Mouse (Mus musculus): ENCODE measurements at regions not wholly inside any gene's neighbourhood (a gene's known extent, or its start where the extent isn't known, plus 50 kb on each side); places are given as distances from the start of the nearest gene placed in this dataset.

DNA sequence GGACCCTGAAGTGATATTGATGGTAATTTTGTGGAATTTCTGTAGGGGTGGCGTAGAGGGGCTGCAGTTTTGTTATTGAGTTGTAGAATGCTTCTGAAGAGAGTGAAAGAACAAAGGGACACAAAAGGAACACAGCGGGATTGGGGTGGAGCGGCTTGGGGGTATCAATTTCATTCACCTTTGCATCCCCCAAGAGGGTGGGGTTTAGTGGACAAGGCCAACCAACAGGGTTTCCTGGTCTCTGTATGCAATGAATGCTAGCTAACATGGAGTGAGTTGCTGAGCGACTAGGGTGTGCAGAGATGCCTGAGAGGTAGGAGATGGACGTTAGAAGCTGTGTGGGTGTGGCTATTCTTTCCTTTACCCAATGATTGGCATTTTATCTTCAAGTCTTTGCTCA, 213.8 kb upstream of the Nr5a2 start:
- Histone ChIP-seq H3K36me3 (ENCODE audit: control insufficient read depth in 1 of 2, insufficient read depth in 2 of 2, low read length in 2 of 2) (no peaks in the 10 kb centered on the region), H3K27me3 (ENCODE audit: control insufficient read depth in 1 of 2, insufficient read depth in 2 of 2, low read length in 2 of 2) (no peaks in the 10 kb centered on the region), H3K9ac (ENCODE audit: control insufficient read depth, low read depth, low read length, poor library complexity, severe bottlenecking) (no peak overlapping the region), H3K9me3 (replicated peaks; ENCODE audit: insufficient read depth, low read length) (no peaks in the 10 kb centered on the region), H3K4me3 (ENCODE audit: control insufficient read depth in 1 of 2, insufficient read depth in 1 of 2, low read depth in 2 of 2, low read length in 2 of 2) (no peak overlapping the region), H3K79me2 (ENCODE audit: control insufficient read depth, insufficient read depth, low read length, poor library complexity) (no peaks in the 10 kb centered on the region), H3K27ac (ENCODE audit: control insufficient read depth, low read depth, low read length) (no peak overlapping the region), H3K4me1 (ENCODE audit: control insufficient read depth in 1 of 2, insufficient read depth in 2 of 2, low read length in 2 of 2) (no peaks in the 10 kb centered on the region)
- TF ChIP-seq E2F4 (IDR thresholded peaks at IDR 0.05; ENCODE audit: borderline replicate concordance, low read depth, low read length) = no peak
- no peak for TF ChIP-seq RAD21 (IDR thresholded peaks at IDR 0.05; ENCODE audit: low read depth, low read length)
- TF ChIP-seq GATA1 (IDR thresholded peaks at IDR 0.05; ENCODE audit: low read depth, low read length) = no peak
- no peak for TF ChIP-seq POLR2AphosphoS5 (IDR thresholded peaks at IDR 0.05; ENCODE audit: borderline replicate concordance, low read depth, low read length)
- no peak for TF ChIP-seq NRF1 (IDR thresholded peaks at IDR 0.05; ENCODE audit: insufficient read depth, low read depth, low read length, poor library complexity, severe bottlenecking)
- no peak for TF ChIP-seq MAFK (IDR thresholded peaks at IDR 0.05; ENCODE audit: borderline replicate concordance, low read depth, low read length)
- no peak for TF ChIP-seq ZC3H11A (IDR thresholded peaks at IDR 0.05; ENCODE audit: low read depth, low read length)
- no peak for TF ChIP-seq USF1 (IDR thresholded peaks at IDR 0.05; ENCODE audit: low read depth, low read length)
- no peak for TF ChIP-seq RCOR1 (IDR thresholded peaks at IDR 0.05; ENCODE audit: low read depth, low read length)
- TF ChIP-seq ZMIZ1 (IDR thresholded peaks at IDR 0.05; ENCODE audit: low read depth, low read length) = no peak
- TF ChIP-seq USF2 (IDR thresholded peaks at IDR 0.05; ENCODE audit: borderline replicate concordance in 1 of 2, insufficient read depth in 1 of 2, low read depth in 1 of 2, low read length in 2 of 2) = no peak
- TF ChIP-seq CHD2 (IDR thresholded peaks at IDR 0.05; ENCODE audit: low read length) = no peak
- TF ChIP-seq KAT2A (conservative IDR thresholded peaks at IDR 0.05; ENCODE audit: low read depth, low read length) = no peak
- DNase-seq (ENCODE audit: low read depth, low spot score) = no peak

DNA sequence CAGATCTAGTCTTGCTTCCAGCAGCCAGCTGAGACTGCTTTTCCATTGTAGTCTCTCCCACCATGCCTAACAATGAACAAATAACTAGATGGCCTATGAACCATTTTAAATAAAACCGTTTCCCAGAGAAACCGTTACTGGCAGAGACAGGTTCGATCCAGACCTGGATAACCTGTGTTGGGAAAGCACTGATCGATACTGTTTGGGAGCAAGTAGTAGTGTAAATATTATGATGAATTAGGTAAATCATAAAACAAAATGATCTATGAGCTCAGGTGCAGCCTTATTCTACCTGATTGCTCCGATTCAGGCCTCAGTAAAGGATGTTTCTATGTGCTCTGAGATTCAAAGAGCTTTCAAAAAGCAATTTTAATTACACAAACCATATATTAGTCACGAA, 211.9 kb upstream of the Nr5a2 start:
- Histone ChIP-seq H3K27me3 (ENCODE audit: control insufficient read depth in 1 of 2, insufficient read depth in 2 of 2, low read length in 2 of 2) (no peaks in the 10 kb centered on the region), H3K9me3 (replicated peaks; ENCODE audit: insufficient read depth, low read length) (no peaks in the 10 kb centered on the region)

More for the DNA sequence above, 211.9 kb upstream of the Nr5a2 start:
- H3K4me1 ChIP-seq (ENCODE audit: control insufficient read depth in 1 of 2, insufficient read depth in 2 of 2, low read length in 2 of 2) = no peaks in the 10 kb centered on the region
- no peak overlapping the region for H3K4me3 ChIP-seq (ENCODE audit: control insufficient read depth in 1 of 2, insufficient read depth in 1 of 2, low read depth in 2 of 2, low read length in 2 of 2)
- no peaks in the 10 kb centered on the region for H3K36me3 ChIP-seq (ENCODE audit: control insufficient read depth in 1 of 2, insufficient read depth in 2 of 2, low read length in 2 of 2)
- no peak overlapping the region for H3K27ac ChIP-seq (ENCODE audit: control insufficient read depth, low read depth, low read length)
- no peak for DNase-seq (ENCODE audit: low read depth, low spot score)
- no peaks in the 10 kb centered on the region for H3K79me2 ChIP-seq (ENCODE audit: control insufficient read depth, insufficient read depth, low read length, poor library complexity)
- TF ChIP-seq ELF1 (IDR thresholded peaks at IDR 0.05; ENCODE audit: low read depth, low read length) = no peak
- TF ChIP-seq KAT2A (conservative IDR thresholded peaks at IDR 0.05; ENCODE audit: low read depth, low read length) = no peak
- TF ChIP-seq EP300 (IDR thresholded peaks at IDR 0.05; ENCODE audit: low read depth in 1 of 2, low read length in 2 of 2) = no peak
- TF ChIP-seq ZKSCAN1 (IDR thresholded peaks at IDR 0.05; ENCODE audit: low read depth, low read length) = no peak
- TF ChIP-seq BHLHE40 (IDR thresholded peaks at IDR 0.05; ENCODE audit: borderline replicate concordance, low read depth, low read length) = no peak
- TF ChIP-seq MXI1 (IDR thresholded peaks at IDR 0.05; ENCODE audit: low read depth, low read length) = no peak
- TF ChIP-seq SMC3 (IDR thresholded peaks at IDR 0.05; ENCODE audit: low read depth, low read length) = no peak
- no peak for TF ChIP-seq NRF1 (IDR thresholded peaks at IDR 0.05; ENCODE audit: insufficient read depth, low read depth, low read length, poor library complexity, severe bottlenecking)
- no peak for TF ChIP-seq GABPA (IDR thresholded peaks at IDR 0.05; ENCODE audit: low read depth, low read length)
- TF ChIP-seq TCF12 (IDR thresholded peaks at IDR 0.05; ENCODE audit: low read depth, low read length) = no peak
- TF ChIP-seq RCOR1 (IDR thresholded peaks at IDR 0.05; ENCODE audit: low read depth, low read length) = no peak
- TF ChIP-seq POLR2AphosphoS2 (IDR thresholded peaks at IDR 0.05; ENCODE audit: low read length) = no peak
- no peak for TF ChIP-seq MYB (IDR thresholded peaks at IDR 0.05; ENCODE audit: low read depth, low read length)
- TF ChIP-seq GATA1 (IDR thresholded peaks at IDR 0.05; ENCODE audit: low read depth, low read length) = no peak
- H3K9ac ChIP-seq (ENCODE audit: control insufficient read depth, low read depth, low read length, poor library complexity, severe bottlenecking) = no peak overlapping the region

Data from MEL (cell line).